ENCODE assay signal across 30 mouse cellular contexts in the genomic region with DNA sequence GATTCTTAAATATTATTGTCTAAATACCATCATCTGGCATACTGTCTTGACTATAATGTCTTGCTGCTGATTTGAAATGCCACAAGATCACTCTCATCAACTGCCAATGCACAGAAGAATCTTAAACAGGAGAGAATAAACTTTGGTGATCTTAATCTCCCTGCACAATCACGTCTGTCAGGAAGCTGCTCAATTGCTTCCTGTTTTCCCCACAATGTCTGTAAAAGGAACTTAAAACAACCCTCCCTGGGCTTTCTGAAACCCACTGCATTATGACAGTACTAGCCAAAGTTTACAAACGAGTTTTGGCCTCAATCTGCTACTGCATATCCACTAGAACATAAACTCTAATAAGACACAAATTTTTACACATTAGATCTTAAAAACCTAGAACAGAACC. TPM values are rescaled to one million over a fixed set of nuclear protein-coding genes. Genes with fewer than 3 reads are reported as not detected.
A peak's percentile ranks its signal among the peaks of the same experiment; 100 is the strongest.
DNase-seq lines count a peak whose midpoint lies in the region; ATAC-seq and TF ChIP-seq lines count a peak whose summit lies in the region.
"Had no signal": no experiment of that assay in that cellular context is flagged by ENCODE, and none has a peak within 500 bp of the region (broad histone marks: within the 10 kb centered on the region; RNA-seq: fewer than 3 reads in every experiment).

No protein-coding gene starts in this region.

- no peak for TF ChIP-seq CTCF in lung, postnatal 0 days (IDR thresholded peaks at IDR 0.05)
- TF ChIP-seq CTCF in G1E (IDR thresholded peaks at IDR 0.05; ENCODE audit: low read depth, low read length): no peak
- no peak for TF ChIP-seq CTCF in cerebellum, adult 2 months (IDR thresholded peaks at IDR 0.05; ENCODE audit: borderline replicate concordance, insufficient read depth, low read depth, low read length)

- no peaks in the 10 kb centered on the region for H3K9me3 ChIP-seq in lung, postnatal 0 days (ENCODE audit: low read length)
- H3K9me3 ChIP-seq in G1E (replicated peaks): no peaks in the 10 kb centered on the region
- H3K9me3 ChIP-seq: forebrain, embryonic 13.5 days; hindbrain, embryonic 12.5 days; limb, embryonic 12.5 days; liver, embryonic 15.5 days; lung, embryonic 15.5 days; neural tube, embryonic 12.5 days had no signal

- WGBS in lung, postnatal 0 days: 21% methylated on average over 2 of the region's 2 CpGs
- 56% methylated on average over 2 of the region's 2 CpGs for WGBS in cerebellum, adult 2 months

- H3K4me1 ChIP-seq in lung, postnatal 0 days (ENCODE audit: insufficient read depth, low read depth, low read length): 0 out of 2 replicates have a peak, but pooled peaks cover 3% of the 10 kb centered on the region
- peaks cover 8% of the 10 kb centered on the region for H3K4me1 ChIP-seq in G1E (ENCODE audit: insufficient read depth, low read depth, low read length)
- H3K4me1 ChIP-seq in cerebellum, adult 2 months (ENCODE audit: control insufficient read depth, insufficient read depth, low read length): peaks cover 10% of the 10 kb centered on the region

- H3K27me3 ChIP-seq in lung, postnatal 0 days (replicated peaks; ENCODE audit: insufficient read depth, low read length): no peaks in the 10 kb centered on the region
- no peaks in the 10 kb centered on the region for H3K27me3 ChIP-seq in G1E (ENCODE audit: insufficient read depth, low read length)
- no peaks in the 10 kb centered on the region for H3K27me3 ChIP-seq in cerebellum, adult 2 months (ENCODE audit: control insufficient read depth, insufficient read depth, low read length)
- H3K27me3 ChIP-seq: forebrain, embryonic 13.5 days; hindbrain, embryonic 12.5 days; limb, embryonic 12.5 days; liver, embryonic 15.5 days; lung, embryonic 15.5 days; neural tube, embryonic 12.5 days had no signal

- TF ChIP-seq POLR2A in cerebellum, adult 2 months (IDR thresholded peaks at IDR 0.05; ENCODE audit: borderline replicate concordance, insufficient read depth, low read length): no peak

- TF ChIP-seq EP300 in lung, postnatal 0 days (IDR thresholded peaks at IDR 0.05): no peak

- no peaks in the 10 kb centered on the region for H3K36me3 ChIP-seq in lung, postnatal 0 days (ENCODE audit: insufficient read depth, low read length)
- peaks cover 19% of the 10 kb centered on the region for H3K36me3 ChIP-seq in G1E (replicated peaks)
- H3K36me3 ChIP-seq: hindbrain, embryonic 12.5 days; neural tube, embryonic 12.5 days had no signal

- H3K4me3 ChIP-seq in lung, postnatal 0 days (ENCODE audit: low read depth, low read length): no peak overlapping the region
- H3K4me3 ChIP-seq in G1E (ENCODE audit: low read depth, low read length): no peak overlapping the region
- no peak overlapping the region for H3K4me3 ChIP-seq in cerebellum, adult 2 months (replicated peaks; ENCODE audit: insufficient read depth, low read depth, low read length)
- H3K4me3 ChIP-seq: forebrain, embryonic 13.5 days; hindbrain, embryonic 12.5 days; left cerebral cortex, adult 2 months; limb, embryonic 12.5 days; liver, embryonic 15.5 days; lung, embryonic 15.5 days; myocyte; neural tube, embryonic 12.5 days had no signal

- no peak for ATAC-seq in lung, postnatal 0 days
- ATAC-seq in G1E (ENCODE audit: extremely low read depth, insufficient number of reproducible peaks, low FRiP score, poor library complexity, severe bottlenecking): peak; percentile 45; the same call in 1 of the 2 replicates
- ATAC-seq in granulocyte monocyte progenitor cell, adult 5-6 weeks (replicated peaks; ENCODE audit: poor library complexity, severe bottlenecking): peak; percentile 79
- ATAC-seq in megakaryocyte-erythroid progenitor cell, adult 5-6 weeks (replicated peaks; ENCODE audit: low FRiP score, low TSS enrichment, poor library complexity, severe bottlenecking): no peak
- ATAC-seq: forebrain, embryonic 13.5 days; hindbrain, postnatal 0 days; intestine, embryonic 16.5 days had no signal

- no peak overlapping the region for H3K4me2 ChIP-seq in lung, postnatal 0 days (replicated peaks; ENCODE audit: low read depth, low read length)
- H3K4me2 ChIP-seq: forebrain, embryonic 13.5 days; hindbrain, embryonic 12.5 days; limb, embryonic 12.5 days; liver, embryonic 15.5 days; lung, embryonic 15.5 days; midbrain, embryonic 11.5 days; neural tube, embryonic 12.5 days had no signal

- no peak overlapping the region for H3K27ac ChIP-seq in lung, postnatal 0 days (ENCODE audit: low read length)
- no peak overlapping the region for H3K27ac ChIP-seq in cerebellum, adult 2 months (ENCODE audit: insufficient read depth, low read length)
- H3K27ac ChIP-seq: forebrain, embryonic 13.5 days; hindbrain, embryonic 12.5 days; hindbrain, postnatal 0 days; left cerebral cortex, adult 2 months; limb, embryonic 12.5 days; liver, embryonic 15.5 days; lung, embryonic 15.5 days; macrophage; neural tube, embryonic 12.5 days; stomach, postnatal 0 days had no signal

- peak; percentile 11 for DNase-seq in lung, postnatal 0 days (ENCODE audit: low spot score)
- DNase-seq in lung, postnatal 4 days: no peak
- no peak for DNase-seq in G1E (ENCODE audit: low spot score)
- DNase-seq in cerebellum, adult 2 months: no peak
- no peak for DNase-seq in urinary bladder, postnatal 10 days (ENCODE audit: low spot score)
- DNase-seq: adrenal gland, adult 2 months; adrenal gland, postnatal 36 days; B cell, adult 2 months; cerebellum, adult 18-20 months; cerebellum, postnatal 14 days; gastrocnemius, postnatal 36 days; kidney, postnatal 14 days; right cerebral cortex, postnatal 4 days; thymus, adult 18-20 months; thymus, postnatal 36 days had no signal

- no peak overlapping the region for H3K9ac ChIP-seq in lung, postnatal 0 days (replicated peaks; ENCODE audit: low read depth)
- H3K9ac ChIP-seq: forebrain, embryonic 13.5 days; hindbrain, embryonic 12.5 days; limb, embryonic 12.5 days; liver, embryonic 15.5 days; lung, embryonic 15.5 days; neural tube, embryonic 12.5 days had no signal

RNA-seq across cellular contexts. Expression of gene Tmcc1, which starts 6.8 kb away (rescaled TPM):
- 9.1 and 9.9 TPM in 2 replicates for polyA plus RNA-seq in lung, postnatal 0 days (2015; fragmentation: Nextera tagmentation; extraction: Ambion mirVana)
- total RNA-seq in G1E (2014; fragmentation: Nextera tagmentation) (12.1 and 14.6 TPM in 2 replicates), G1E (2017) (15.6 and 18.6 TPM in 2 replicates)
- 0.86 and 1.0 TPM in 2 replicates for polyA plus RNA-seq in G1E (2012)
- total RNA-seq in granulocyte monocyte progenitor cell, adult 5-6 weeks (2014; fragmentation: Nextera tagmentation): 5.4 and 13.1 TPM in 2 replicates
- total RNA-seq in granulocyte monocyte progenitor cell, adult 5-6 weeks (2017): 8.2 and 9.9 TPM in 2 replicates
- 54.9 and 55.8 TPM in 2 replicates for polyA plus RNA-seq in cerebellum, adult 2 months (2012; rRNA removed)
- 9.1 and 12.1 TPM in 2 replicates for total RNA-seq in megakaryocyte-erythroid progenitor cell, adult 5-6 weeks (2014; fragmentation: Nextera tagmentation)
- total RNA-seq in megakaryocyte-erythroid progenitor cell, adult 5-6 weeks (2017): 9.1 and 9.8 TPM in 2 replicates

RNA-seq across cellular contexts. Expression of gene Washc2, which starts 21.4 kb away (rescaled TPM):
- 36.9 and 38.7 TPM in 2 replicates for polyA plus RNA-seq in lung, postnatal 0 days (2015; fragmentation: Nextera tagmentation; extraction: Ambion mirVana)
- total RNA-seq in G1E (2014; fragmentation: Nextera tagmentation) (60.7 and 63.1 TPM in 2 replicates), G1E (2017) (87.8 and 96.2 TPM in 2 replicates)
- 15.3 and 18.0 TPM in 2 replicates for polyA plus RNA-seq in G1E (2012)
- total RNA-seq in granulocyte monocyte progenitor cell, adult 5-6 weeks (2014; fragmentation: Nextera tagmentation): 54.8 and 62.2 TPM in 2 replicates
- total RNA-seq in granulocyte monocyte progenitor cell, adult 5-6 weeks (2017): 49.0 and 53.3 TPM in 2 replicates
- polyA plus RNA-seq in cerebellum, adult 2 months (2012; rRNA removed): 316 and 337 TPM in 2 replicates
- total RNA-seq in megakaryocyte-erythroid progenitor cell, adult 5-6 weeks (2014; fragmentation: Nextera tagmentation): 39.7 and 43.1 TPM in 2 replicates
- 35.8 and 44.9 TPM in 2 replicates for total RNA-seq in megakaryocyte-erythroid progenitor cell, adult 5-6 weeks (2017)

Comparison
In these comparisons a context has a peak if more than half of its experiments do, and no peak if none do; other contexts are left out.
1. ATAC-seq: peak in G1E (single experiment) and granulocyte monocyte progenitor cell, adult 5-6 weeks (single experiment); none in lung, postnatal 0 days (single experiment) and megakaryocyte-erythroid progenitor cell, adult 5-6 weeks (single experiment).